Mouse (Mus musculus): ENCODE measurements around the gene Zmiz1. TPM values are rescaled to one million over a fixed set of nuclear protein-coding genes. Genes with fewer than 3 reads are reported as not detected.
A peak's percentile ranks its signal among the peaks of the same experiment; 100 is the strongest.

The Zmiz1 gene
- 73.1 and 91.0 TPM in 2 replicates for polyA plus RNA-seq (2014; fragmentation: Nextera tagmentation; extraction: Ambion mirVana)

DNA sequence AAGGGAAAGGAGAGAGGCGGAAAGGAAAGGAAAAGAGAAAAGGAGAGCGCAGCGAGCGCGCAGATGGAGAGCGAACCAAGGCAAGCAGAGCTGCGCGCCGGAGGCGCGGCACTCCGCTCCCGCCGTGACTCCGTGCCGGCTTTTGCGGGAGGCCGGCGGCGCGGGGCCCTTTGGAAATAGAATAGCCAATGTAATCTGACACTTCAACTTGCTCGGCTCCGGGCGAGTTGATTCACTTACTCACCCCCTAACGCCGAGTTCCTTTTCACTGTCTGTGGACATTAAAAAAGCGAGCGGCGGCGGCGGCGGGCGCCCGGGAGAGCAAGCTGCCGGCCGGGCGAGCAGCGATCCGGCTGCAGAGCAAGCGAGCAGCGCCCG lies at the start of gene Zmiz1:
Gene Zmiz1, plus strand, starts transcription at position 170 of the 378 bp plus-strand sequence.
- DNase-seq (peak; percentile 95), ATAC-seq (ENCODE audit: low FRiP score, low TSS enrichment) (peak; percentile 41; the same call in 1 of the 2 replicates)
- Histone ChIP-seq H3K4me2 (ENCODE audit: low read length) (peak within 1 kb of the TSS; percentile 94), H3K4me3 (replicated peaks; ENCODE audit: low read depth, low read length) (peak within 1 kb of the TSS; percentile 100), H3K27ac (replicated peaks; ENCODE audit: low read depth, low read length) (peak within 1 kb of the TSS; percentile 99), H3K27me3 (ENCODE audit: control insufficient read depth, insufficient read depth, low read length) (no peaks in the 10 kb centered on the region), H3K4me1 (ENCODE audit: control insufficient read depth, insufficient read depth, low read length) (peaks cover 56% of the 10 kb centered on the region), H3K36me3 (ENCODE audit: control insufficient read depth, insufficient read depth, low read length) (no peaks in the 10 kb centered on the region), H3K9me3 (ENCODE audit: control insufficient read depth, low read length) (no peaks in the 10 kb centered on the region), H3K9ac (replicated peaks; ENCODE audit: low read length) (peak within 1 kb of the TSS; percentile 99)
- under 1% methylated on average over 42 of the region's 42 CpGs for WGBS

DNA sequence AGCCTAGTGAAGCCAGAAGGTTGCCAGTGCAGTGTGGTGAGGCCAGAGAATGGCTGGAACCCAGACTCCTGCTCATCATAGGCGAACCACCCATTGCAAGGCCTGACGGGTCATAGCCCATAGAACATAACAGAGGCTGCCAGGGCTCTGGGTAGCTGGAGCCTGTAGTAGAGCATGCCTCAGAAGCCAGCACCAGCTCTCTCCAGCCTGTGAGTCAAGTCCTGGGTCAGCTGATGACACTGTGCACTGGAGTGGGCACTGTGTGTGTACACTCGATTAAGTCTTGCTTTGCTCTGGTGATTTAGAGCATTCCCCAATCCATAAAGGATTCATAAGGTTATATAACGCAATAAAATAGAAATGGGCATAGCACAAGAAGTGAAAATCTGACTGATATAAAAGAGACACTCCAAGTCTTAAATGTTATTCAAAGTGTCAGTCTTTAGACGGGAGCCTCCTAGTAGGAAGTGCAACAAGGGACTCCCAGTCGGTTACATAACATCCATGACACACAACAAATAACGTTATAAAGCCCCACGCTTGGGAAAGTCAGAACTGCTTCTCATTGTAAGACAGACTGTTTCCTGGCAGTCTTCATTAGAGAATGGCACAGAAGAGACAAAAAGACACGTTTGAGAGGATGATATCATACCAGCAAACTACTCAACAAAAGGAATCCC lies 47.0 kb upstream of the Zmiz1 start:
- Histone ChIP-seq H3K4me1 (ENCODE audit: control insufficient read depth, insufficient read depth, low read length) (no peaks in the 10 kb centered on the region), H3K9ac (replicated peaks; ENCODE audit: low read length) (no peak overlapping the region), H3K27ac (replicated peaks; ENCODE audit: low read depth, low read length) (no peak overlapping the region), H3K36me3 (ENCODE audit: control insufficient read depth, insufficient read depth, low read length) (no peaks in the 10 kb centered on the region), H3K27me3 (ENCODE audit: control insufficient read depth, insufficient read depth, low read length) (no peaks in the 10 kb centered on the region), H3K4me3 (replicated peaks; ENCODE audit: low read depth, low read length) (no peak overlapping the region), H3K9me3 (ENCODE audit: control insufficient read depth, low read length) (no peaks in the 10 kb centered on the region), H3K4me2 (ENCODE audit: low read length) (no peak overlapping the region)
- WGBS: 84% methylated on average over 9 of the region's 9 CpGs
- ATAC-seq (ENCODE audit: low FRiP score, low TSS enrichment) (no peak), DNase-seq (no peak)

DNA sequence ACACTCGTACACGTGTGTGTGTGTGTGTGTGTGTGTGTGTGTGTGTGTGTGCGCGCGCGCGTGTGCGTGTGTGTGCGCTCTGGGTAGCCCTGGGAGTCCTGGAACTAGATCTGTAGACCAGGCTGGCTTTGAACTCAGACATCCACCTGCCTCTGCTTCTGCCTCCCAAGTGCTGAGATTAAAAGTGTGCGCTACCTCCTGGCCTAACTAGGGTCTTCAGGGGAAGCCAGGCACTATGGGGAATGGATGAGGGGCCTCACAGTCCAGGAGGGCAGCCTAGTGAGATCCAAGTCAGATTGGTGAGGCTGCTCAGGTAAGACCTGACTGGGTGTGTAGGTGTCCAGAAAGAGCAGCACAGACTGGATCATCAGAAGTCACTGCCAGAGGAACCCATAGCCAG lies 46.2 kb upstream of the Zmiz1 start:
- H3K4me1 ChIP-seq (ENCODE audit: control insufficient read depth, insufficient read depth, low read length): no peaks in the 10 kb centered on the region
- no peaks in the 10 kb centered on the region for H3K27me3 ChIP-seq (ENCODE audit: control insufficient read depth, insufficient read depth, low read length)
- H3K9me3 ChIP-seq (ENCODE audit: control insufficient read depth, low read length): no peaks in the 10 kb centered on the region
- no peak for ATAC-seq (ENCODE audit: low FRiP score, low TSS enrichment)
- H3K4me2 ChIP-seq (ENCODE audit: low read length): no peak overlapping the region
- no peak overlapping the region for H3K27ac ChIP-seq (replicated peaks; ENCODE audit: low read depth, low read length)
- no peak for DNase-seq
- H3K4me3 ChIP-seq (replicated peaks; ENCODE audit: low read depth, low read length): no peak overlapping the region
- no peak overlapping the region for H3K9ac ChIP-seq (replicated peaks; ENCODE audit: low read length)
- 97% methylated on average over 10 of the region's 10 CpGs for WGBS
- no peaks in the 10 kb centered on the region for H3K36me3 ChIP-seq (ENCODE audit: control insufficient read depth, insufficient read depth, low read length)

DNA sequence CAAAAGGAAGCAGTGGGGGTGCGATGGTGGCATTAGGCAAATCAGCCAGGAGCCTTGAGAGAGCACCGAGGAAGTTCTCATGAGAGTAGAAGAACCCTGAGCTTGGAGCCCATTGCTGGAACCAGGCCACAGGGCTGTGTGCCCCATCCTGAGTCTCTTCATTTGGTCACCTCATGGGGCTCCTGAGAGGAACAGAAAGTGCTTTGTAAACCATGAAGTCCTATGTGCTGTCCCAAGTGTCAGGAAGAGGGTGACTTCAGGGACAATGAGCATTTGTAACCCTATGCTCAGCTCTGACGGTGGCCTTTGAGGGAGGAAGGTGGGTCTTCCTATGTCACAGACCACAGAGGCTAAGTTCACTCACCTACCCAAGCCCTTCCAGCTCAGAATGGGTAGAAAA lies 45.5 kb upstream of the Zmiz1 start:
- no peaks in the 10 kb centered on the region for H3K9me3 ChIP-seq (ENCODE audit: control insufficient read depth, low read length)
- WGBS: 85% methylated on average over 3 of the region's 3 CpGs

DNA sequence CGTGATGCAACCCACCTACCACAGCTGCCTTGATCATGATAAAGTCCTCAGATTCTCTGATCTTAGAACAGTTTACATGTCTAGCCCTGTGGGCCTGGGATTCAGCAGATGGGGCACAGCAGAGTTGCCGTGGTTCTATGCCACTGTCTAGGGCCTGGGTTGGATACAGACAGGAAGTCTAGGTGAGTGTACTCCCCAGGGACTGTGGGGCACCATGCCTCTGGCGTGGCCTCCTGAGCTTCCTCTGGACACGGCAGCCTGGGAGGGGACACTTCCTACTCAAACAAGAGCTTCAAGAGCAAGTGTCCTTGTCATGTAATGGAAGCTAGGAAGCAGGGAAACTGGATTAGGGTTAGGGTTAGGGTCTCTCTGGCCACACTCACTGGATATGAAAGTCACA lies 44.9 kb upstream of the Zmiz1 start:
- Histone ChIP-seq H3K36me3 (ENCODE audit: control insufficient read depth, insufficient read depth, low read length) (no peaks in the 10 kb centered on the region), H3K27me3 (ENCODE audit: control insufficient read depth, insufficient read depth, low read length) (no peaks in the 10 kb centered on the region), H3K4me2 (ENCODE audit: low read length) (no peak overlapping the region), H3K27ac (replicated peaks; ENCODE audit: low read depth, low read length) (no peak overlapping the region), H3K9me3 (ENCODE audit: control insufficient read depth, low read length) (no peaks in the 10 kb centered on the region), H3K4me3 (replicated peaks; ENCODE audit: low read depth, low read length) (no peak overlapping the region), H3K4me1 (ENCODE audit: control insufficient read depth, insufficient read depth, low read length) (no peaks in the 10 kb centered on the region), H3K9ac (replicated peaks; ENCODE audit: low read length) (no peak overlapping the region)
- WGBS: 85% methylated on average over 4 of the region's 4 CpGs
- ATAC-seq (ENCODE audit: low FRiP score, low TSS enrichment): no peak
- DNase-seq: no peak

More for the DNA sequence above, 45.5 kb upstream of the Zmiz1 start:
- ATAC-seq (ENCODE audit: low FRiP score, low TSS enrichment): no peak
- no peaks in the 10 kb centered on the region for H3K36me3 ChIP-seq (ENCODE audit: control insufficient read depth, insufficient read depth, low read length)
- no peaks in the 10 kb centered on the region for H3K27me3 ChIP-seq (ENCODE audit: control insufficient read depth, insufficient read depth, low read length)
- H3K9ac ChIP-seq (replicated peaks; ENCODE audit: low read length): no peak overlapping the region
- DNase-seq: no peak
- no peak overlapping the region for H3K4me3 ChIP-seq (replicated peaks; ENCODE audit: low read depth, low read length)
- H3K4me2 ChIP-seq (ENCODE audit: low read length): no peak overlapping the region
- no peaks in the 10 kb centered on the region for H3K4me1 ChIP-seq (ENCODE audit: control insufficient read depth, insufficient read depth, low read length)
- no peak overlapping the region for H3K27ac ChIP-seq (replicated peaks; ENCODE audit: low read depth, low read length)

DNA sequence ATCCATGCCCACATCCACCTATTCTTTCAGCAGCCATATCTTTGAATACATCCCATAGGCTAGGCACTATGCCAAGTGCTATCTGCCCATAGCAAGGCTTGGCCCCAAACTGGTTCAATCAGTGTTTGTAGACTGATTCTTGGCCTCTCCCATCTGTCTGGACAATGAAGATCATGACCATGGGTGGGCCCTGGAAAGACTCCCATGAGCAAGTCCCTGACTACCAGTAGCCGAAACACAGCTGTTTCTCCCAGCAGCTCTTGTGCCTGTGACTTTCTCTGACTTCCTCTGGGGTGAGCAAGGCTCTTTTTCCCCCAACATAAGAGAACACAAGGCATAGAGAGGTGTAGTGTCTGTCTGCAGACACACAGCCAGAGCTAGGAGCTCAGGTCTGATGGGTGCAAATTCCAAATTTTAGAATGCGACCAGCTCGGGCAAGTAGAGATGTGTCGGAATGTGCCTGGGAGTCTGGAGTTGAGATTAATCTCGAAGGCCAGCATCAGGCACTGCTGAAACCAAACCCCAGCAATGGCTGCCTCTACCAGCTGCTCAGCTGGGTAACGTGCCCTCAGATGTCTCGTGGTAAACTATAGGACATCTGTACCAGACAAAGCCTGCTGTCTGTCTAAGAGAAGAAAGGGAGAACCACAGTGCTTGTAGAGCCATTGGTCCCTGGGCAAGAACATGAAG lies 38.8 kb upstream of the Zmiz1 start:
- H3K9me3 ChIP-seq (ENCODE audit: control insufficient read depth, low read length): no peaks in the 10 kb centered on the region
- 0 out of 2 replicates have a peak overlapping the region, but pooled peaks have one; percentile 85 for H3K27ac ChIP-seq (replicated peaks; ENCODE audit: low read depth, low read length)
- H3K27me3 ChIP-seq (ENCODE audit: control insufficient read depth, insufficient read depth, low read length): no peaks in the 10 kb centered on the region
- DNase-seq: no peak
- 77% methylated on average over 7 of the region's 7 CpGs for WGBS
- no peak overlapping the region for H3K4me2 ChIP-seq (ENCODE audit: low read length)
- ATAC-seq (ENCODE audit: low FRiP score, low TSS enrichment): no peak
- H3K4me1 ChIP-seq (ENCODE audit: control insufficient read depth, insufficient read depth, low read length): peaks cover 14% of the 10 kb centered on the region
- no peaks in the 10 kb centered on the region for H3K36me3 ChIP-seq (ENCODE audit: control insufficient read depth, insufficient read depth, low read length)
- no peak overlapping the region for H3K4me3 ChIP-seq (replicated peaks; ENCODE audit: low read depth, low read length)
- H3K9ac ChIP-seq (replicated peaks; ENCODE audit: low read length): no peak overlapping the region

DNA sequence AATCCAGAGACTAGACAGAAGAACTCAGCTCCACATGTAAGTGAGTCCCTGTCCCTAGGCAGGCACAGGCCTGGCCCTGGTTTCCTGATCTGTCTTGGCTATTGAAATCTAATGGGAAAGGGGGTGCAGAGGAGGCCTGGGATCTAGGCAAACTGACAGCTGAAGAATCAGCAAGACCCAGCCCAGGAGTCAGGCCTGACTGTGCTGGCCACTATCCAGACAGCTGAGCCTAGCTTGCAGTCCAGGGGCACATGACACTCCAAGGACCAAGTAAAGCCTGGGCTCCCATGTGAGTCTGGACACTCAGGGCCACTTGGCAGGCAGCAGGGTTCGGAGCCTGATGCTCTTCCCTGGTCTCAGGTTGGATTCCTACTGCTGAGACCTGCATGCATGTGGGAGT lies 38.0 kb upstream of the Zmiz1 start:
- Histone ChIP-seq H3K36me3 (ENCODE audit: control insufficient read depth, insufficient read depth, low read length) (no peaks in the 10 kb centered on the region), H3K27ac (replicated peaks; ENCODE audit: low read depth, low read length) (peak overlapping the region; percentile 85), H3K9ac (replicated peaks; ENCODE audit: low read length) (no peak overlapping the region), H3K9me3 (ENCODE audit: control insufficient read depth, low read length) (no peaks in the 10 kb centered on the region), H3K4me2 (ENCODE audit: low read length) (no peak overlapping the region), H3K4me1 (ENCODE audit: control insufficient read depth, insufficient read depth, low read length) (peaks cover 14% of the 10 kb centered on the region), H3K4me3 (replicated peaks; ENCODE audit: low read depth, low read length) (no peak overlapping the region), H3K27me3 (ENCODE audit: control insufficient read depth, insufficient read depth, low read length) (no peaks in the 10 kb centered on the region)
- WGBS: 91% methylated on average over 1 of the region's 1 CpGs
- ATAC-seq (ENCODE audit: low FRiP score, low TSS enrichment) (no peak; the same call in 1 of the 2 replicates), DNase-seq (peak; percentile 37)

DNA sequence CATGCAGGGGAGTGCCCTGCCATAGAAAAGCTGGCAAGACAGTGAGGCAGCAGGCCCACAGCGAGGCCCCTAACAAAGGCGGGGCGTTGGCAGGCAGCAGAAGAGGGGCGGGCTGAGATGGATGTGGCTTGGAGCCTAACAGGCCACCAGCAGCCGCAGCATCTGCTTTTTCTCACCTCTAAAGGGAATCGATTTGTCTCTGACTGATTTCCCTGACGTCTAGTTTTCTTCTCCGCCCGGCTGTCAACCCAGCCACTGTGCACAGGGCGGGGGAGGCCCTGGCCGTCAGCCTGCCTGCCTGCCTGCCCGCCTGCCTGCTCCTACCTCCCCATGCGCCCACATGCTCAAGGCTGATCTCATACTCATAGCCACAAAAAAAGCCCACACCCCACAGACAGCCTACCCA lies 37.4 kb upstream of the Zmiz1 start:
- Histone ChIP-seq H3K9ac (replicated peaks; ENCODE audit: low read length) (no peak overlapping the region), H3K4me1 (ENCODE audit: control insufficient read depth, insufficient read depth, low read length) (peaks cover 14% of the 10 kb centered on the region), H3K4me3 (replicated peaks; ENCODE audit: low read depth, low read length) (no peak overlapping the region), H3K36me3 (ENCODE audit: control insufficient read depth, insufficient read depth, low read length) (no peaks in the 10 kb centered on the region), H3K4me2 (ENCODE audit: low read length) (no peak overlapping the region), H3K27me3 (ENCODE audit: control insufficient read depth, insufficient read depth, low read length) (no peaks in the 10 kb centered on the region), H3K27ac (replicated peaks; ENCODE audit: low read depth, low read length) (peak overlapping the region; percentile 85), H3K9me3 (ENCODE audit: control insufficient read depth, low read length) (no peaks in the 10 kb centered on the region)
- DNase-seq: peak; percentile 78
- peak; percentile 81 for ATAC-seq (ENCODE audit: low FRiP score, low TSS enrichment)
- WGBS: 25% methylated on average over 13 of the region's 13 CpGs

DNA sequence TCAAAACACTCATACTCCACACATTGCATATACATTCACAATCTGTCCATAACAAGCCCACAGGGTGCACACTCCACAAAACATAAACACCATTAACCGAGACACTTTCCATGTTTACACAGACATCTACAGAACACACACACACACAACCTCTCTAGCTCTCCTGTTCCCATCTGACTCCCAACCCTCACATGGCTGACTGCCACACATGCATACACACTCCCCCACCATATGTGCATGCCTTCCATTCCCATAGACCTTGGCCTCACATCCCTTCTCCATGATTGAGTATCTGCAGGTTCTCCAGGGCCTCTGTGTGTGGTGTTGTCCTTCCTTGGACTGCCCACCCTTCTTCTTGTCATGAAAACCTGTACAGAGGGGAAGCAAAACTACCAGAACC lies 36.0 kb upstream of the Zmiz1 start:
- Histone ChIP-seq H3K27ac (replicated peaks; ENCODE audit: low read depth, low read length) (no peak overlapping the region), H3K4me1 (ENCODE audit: control insufficient read depth, insufficient read depth, low read length) (peaks cover 14% of the 10 kb centered on the region), H3K27me3 (ENCODE audit: control insufficient read depth, insufficient read depth, low read length) (no peaks in the 10 kb centered on the region), H3K4me3 (replicated peaks; ENCODE audit: low read depth, low read length) (no peak overlapping the region), H3K4me2 (ENCODE audit: low read length) (no peak overlapping the region), H3K9me3 (ENCODE audit: control insufficient read depth, low read length) (no peaks in the 10 kb centered on the region), H3K9ac (replicated peaks; ENCODE audit: low read length) (no peak overlapping the region), H3K36me3 (ENCODE audit: control insufficient read depth, insufficient read depth, low read length) (no peaks in the 10 kb centered on the region)
- 95% methylated on average over 1 of the region's 1 CpGs for WGBS
- DNase-seq: no peak
- no peak for ATAC-seq (ENCODE audit: low FRiP score, low TSS enrichment)

Measured in midbrain, embryonic 14.5 days (tissue).